Mouse (Mus musculus) brown adipose tissue, adult 24 weeks (tissue): Measurements from ENCODE around the gene Adgre5. TPM values are rescaled to one million over a fixed set of nuclear protein-coding genes. Genes with fewer than 3 reads are reported as not detected.

ENCODE experiments used
- H3K27ac ChIP-seq: fragments of 200-500 bp; replicated peaks from 2 replicates; pipeline ENCODE4 v1.5.1; 2012; ENCODE audit warnings: low read depth, mild to moderate bottlenecking, low read length
- H3K4me1 ChIP-seq: fragments of 200-500 bp; 2 replicates; pipeline ENCODE4 v1.6.1; 2012; ENCODE audit warnings: low read length, mixed read lengths; ENCODE audit not compliant: control insufficient read depth, insufficient read depth, insufficient read length
- H3K4me3 ChIP-seq: fragments of 200-500 bp; 2 replicates; pipeline ENCODE4 v1.5.1; 2012; ENCODE audit warnings: low read depth, mild to moderate bottlenecking, low read length, moderate library complexity; ENCODE audit not compliant: insufficient read depth
- polyA plus RNA-seq: library from polyadenylated mRNA; stranded (reverse); fragments of >200 nt; gene quantifications from 2 replicates; pipeline ENCODE4 v1.2.4, GENCODE M21; 2012; ENCODE audit not compliant: missing spikeins, insufficient read depth, insufficient read length

Adgre5 gene
- polyA plus RNA-seq, 1 experiment, result 34.2 TPM

- H3K4me1 ChIP-seq, result no peaks in the 10 kb centered on the region
- H3K4me3 ChIP-seq, result no peak overlapping the region
- H3K27ac ChIP-seq, result no peak overlapping the region
Measured at GRCm38 (mm10) chr8:83765663-83766062, 24.5 kb upstream of the Adgre5 start.

- Histone ChIP-seq H3K4me3 (no peak overlapping the region), H3K27ac (no peak overlapping the region), H3K4me1 (no peaks in the 10 kb centered on the region)
Measured at GRCm38 (mm10) chr8:83764717-83765116, 23.6 kb upstream of the Adgre5 start.

- no peak overlapping the region for H3K27ac ChIP-seq
- no peak overlapping the region for H3K4me3 ChIP-seq
Measured at GRCm38 (mm10) chr8:83764116-83764515, 23.0 kb upstream of the Adgre5 start.

GRCm38 (mm10) chr8:83759231-83759759, 18.2 kb upstream of the Adgre5 start:
- Histone ChIP-seq H3K27ac (peak overlapping the region; percentile 29), H3K4me1 (no peaks in the 10 kb centered on the region), H3K4me3 (no peak overlapping the region)

More at GRCm38 (mm10) chr8:83764116-83764515, 23.0 kb upstream of the Adgre5 start:
- no peaks in the 10 kb centered on the region for H3K4me1 ChIP-seq

GRCm38 (mm10) chr8:83758298-83758697, 17.2 kb upstream of the Adgre5 start:
- H3K4me3 ChIP-seq, result no peak overlapping the region
- no peaks in the 10 kb centered on the region for H3K4me1 ChIP-seq
- H3K27ac ChIP-seq, result no peak overlapping the region

GRCm38 (mm10) chr8:83757084-83757607, 16.0 kb upstream of the Adgre5 start:
- H3K4me1 ChIP-seq, result no peaks in the 10 kb centered on the region
- no peak overlapping the region for H3K27ac ChIP-seq
- H3K4me3 ChIP-seq, result no peak overlapping the region

- no peak overlapping the region for H3K4me3 ChIP-seq
- H3K27ac ChIP-seq, result no peak overlapping the region
- no peaks in the 10 kb centered on the region for H3K4me1 ChIP-seq
Measured at GRCm38 (mm10) chr8:83756273-83756672, 15.1 kb upstream of the Adgre5 start.

GRCm38 (mm10) chr8:83754149-83754548, 13.0 kb upstream of the Adgre5 start:
- H3K27ac ChIP-seq, result no peak overlapping the region
- H3K4me3 ChIP-seq, result no peak overlapping the region
- 0 out of 2 replicates have a peak, but pooled peaks cover 4% of the 10 kb centered on the region for H3K4me1 ChIP-seq

- peak overlapping the region; percentile 75 for H3K27ac ChIP-seq
- H3K4me1 ChIP-seq, result peaks cover 5% of the 10 kb centered on the region; the same call in 1 of the 2 replicates
- H3K4me3 ChIP-seq, result no peak overlapping the region
Measured at GRCm38 (mm10) chr8:83749265-83749664, 8.1 kb upstream of the Adgre5 start.

GRCm38 (mm10) chr8:83748708-83749107, 7.6 kb upstream of the Adgre5 start:
- peak overlapping the region; percentile 75 for H3K27ac ChIP-seq
- peaks cover 6% of the 10 kb centered on the region; the same call in 1 of the 2 replicates for H3K4me1 ChIP-seq
- no peak overlapping the region for H3K4me3 ChIP-seq

- Histone ChIP-seq H3K27ac (peak overlapping the region; percentile 77), H3K4me1 (peaks cover 6% of the 10 kb centered on the region; the same call in 1 of the 2 replicates), H3K4me3 (peak overlapping the region; percentile 32)
Measured at GRCm38 (mm10) chr8:83747661-83748346, 6.7 kb upstream of the Adgre5 start.

- H3K27ac ChIP-seq, result no peak overlapping the region
- H3K4me3 ChIP-seq, result no peak overlapping the region
- H3K4me1 ChIP-seq, result peaks cover 12% of the 10 kb centered on the region; the same call in 1 of the 2 replicates
Measured at GRCm38 (mm10) chr8:83744070-83744469, 2.9 kb upstream of the Adgre5 start.

GRCm38 (mm10) chr8:83742968-83743367, 1.8 kb upstream of the Adgre5 start:
- Histone ChIP-seq H3K4me3 (no peak overlapping the region), H3K4me1 (peaks cover 21% of the 10 kb centered on the region), H3K27ac (0 out of 2 replicates have a peak overlapping the region, but pooled peaks have one; percentile 18)

- Histone ChIP-seq H3K27ac (peak overlapping the region; percentile 92), H3K4me1 (peaks cover 29% of the 10 kb centered on the region), H3K4me3 (peak overlapping the region; percentile 97)
Measured at GRCm38 (mm10) chr8:83741849-83742655, 926 bp upstream of the Adgre5 start.

GRCm38 (mm10) chr8:83740586-83740975, 545 bp downstream of the Adgre5 start:
- Histone ChIP-seq H3K4me1 (peaks cover 40% of the 10 kb centered on the region), H3K27ac (peak overlapping the region; percentile 93), H3K4me3 (peak overlapping the region; percentile 97)
